Mouse (Mus musculus) brain, embryonic 14.5 days (tissue): ENCODE data around the gene Efnb1.
A peak's percentile ranks its signal among the peaks of the same experiment; 100 is the strongest.

Source experiments
- CTCF ChIP-seq: fragments of 200-500 bp; IDR thresholded peaks from 2 replicates; pipeline ENCODE4 v1.5.1; 2012; ENCODE audit warnings: inconsistent platforms, mild to moderate bottlenecking, moderate library complexity, borderline replicate concordance; ENCODE audit not compliant: insufficient read depth, insufficient read length; ENCODE audit errors: extremely low read depth
- POLR2A ChIP-seq: fragments of 200-500 bp; IDR thresholded peaks from 2 replicates; pipeline ENCODE4 v1.6.1; 2012; ENCODE audit warnings: mild to moderate bottlenecking, inconsistent platforms, borderline replicate concordance; ENCODE audit not compliant: poor library complexity, insufficient read depth, insufficient read length, severe bottlenecking; ENCODE audit errors: extremely low read depth

DNA sequence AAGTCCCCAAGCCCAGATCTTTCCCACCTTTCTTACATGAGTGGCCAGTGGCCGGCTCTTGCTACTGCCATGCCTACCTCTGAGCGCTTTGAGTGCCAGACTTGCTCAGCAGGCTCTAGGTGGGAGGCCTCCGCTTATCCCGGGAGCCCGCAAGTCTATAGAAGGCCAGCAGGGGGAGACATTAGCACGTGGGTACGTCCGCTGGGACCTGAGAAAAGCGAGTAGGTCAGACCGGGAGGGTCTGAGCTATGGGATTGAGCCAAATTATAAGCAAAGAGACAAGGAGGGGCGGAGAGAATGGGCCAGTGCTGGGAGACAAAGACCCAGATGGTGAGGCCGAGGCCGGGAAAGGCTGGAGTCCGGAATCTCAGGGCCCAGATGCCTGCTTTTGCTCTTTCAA is 1.0 kb upstream of the Efnb1 start:
- TF ChIP-seq POLR2A (no peak), CTCF (peak; percentile 80)
